Mouse (Mus musculus) lung, postnatal 25 days (tissue): ENCODE results near the gene Gpsm1.

Source experiments
- DNase-seq: peaks from one replicate; pipeline ENCODE4 v3.0.0; 2022; ENCODE audit warnings: low spot score

Gpsm1 gene

GRCm38 (mm10) chr2:26312812-26313211 lies 2.5 kb upstream of the Gpsm1 start:
- DNase-seq, result no peak

DNA sequence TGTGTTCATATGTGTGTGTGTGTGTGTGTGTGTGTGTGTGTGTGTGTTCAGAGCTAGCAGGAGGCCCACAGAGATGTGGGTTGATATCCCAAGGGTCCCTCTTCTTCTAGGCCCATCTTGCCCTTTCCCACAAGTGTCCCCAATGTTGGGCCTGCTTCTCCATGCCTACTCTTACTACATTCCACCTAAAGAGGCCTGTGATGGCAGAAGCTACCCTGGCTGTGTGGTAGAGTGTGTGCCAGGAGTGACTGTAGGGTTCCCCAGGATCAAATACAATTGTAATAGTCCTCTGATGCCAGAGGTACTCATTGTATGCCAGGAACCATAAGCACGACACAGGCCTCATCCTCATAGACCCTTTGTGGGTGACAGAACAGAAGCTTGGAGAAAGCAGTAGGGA lies 1.9 kb upstream of the Gpsm1 start:
- DNase-seq, result no peak

GRCm38 (mm10) chr2:26314281-26315071 lies 839 bp upstream of the Gpsm1 start:
- peak; percentile 76 for DNase-seq

- DNase-seq, result peak; percentile 44
Measured at GRCm38 (mm10) chr2:26315925-26316311, 603 bp downstream of the Gpsm1 start.

GRCm38 (mm10) chr2:26316576-26317246 lies 1.4 kb downstream of the Gpsm1 start:
- DNase-seq, result no peak

DNA sequence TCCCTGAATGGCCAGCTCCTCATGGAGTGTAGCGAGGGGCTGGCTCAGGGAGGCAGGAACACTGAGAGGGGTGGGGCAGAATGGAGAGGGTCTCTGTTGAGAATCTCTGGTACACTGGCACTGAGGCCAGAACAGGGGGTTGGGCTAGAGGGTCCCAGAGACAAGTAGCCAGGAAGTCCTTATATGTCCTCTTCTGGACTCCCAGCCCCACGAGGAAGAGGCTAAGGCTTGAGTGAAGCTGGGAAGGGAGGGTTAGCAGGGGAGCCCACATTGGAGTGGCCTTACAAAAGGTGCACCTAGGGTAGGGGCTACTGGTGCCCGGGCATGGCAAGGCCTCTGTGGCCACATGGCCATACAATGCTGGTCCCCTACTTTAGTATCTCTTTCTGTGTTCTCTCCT lies 2.1 kb downstream of the Gpsm1 start:
- DNase-seq, result no peak

- DNase-seq, result no peak
Measured at GRCm38 (mm10) chr2:26317991-26318672, 2.8 kb downstream of the Gpsm1 start.

- no peak for DNase-seq
Measured at GRCm38 (mm10) chr2:26319109-26319508, 3.8 kb downstream of the Gpsm1 start.

- DNase-seq, result no peak
Measured at GRCm38 (mm10) chr2:26319519-26320244, 4.4 kb downstream of the Gpsm1 start.

GRCm38 (mm10) chr2:26320245-26321185 lies 5.2 kb downstream of the Gpsm1 start:
- no peak for DNase-seq

DNA sequence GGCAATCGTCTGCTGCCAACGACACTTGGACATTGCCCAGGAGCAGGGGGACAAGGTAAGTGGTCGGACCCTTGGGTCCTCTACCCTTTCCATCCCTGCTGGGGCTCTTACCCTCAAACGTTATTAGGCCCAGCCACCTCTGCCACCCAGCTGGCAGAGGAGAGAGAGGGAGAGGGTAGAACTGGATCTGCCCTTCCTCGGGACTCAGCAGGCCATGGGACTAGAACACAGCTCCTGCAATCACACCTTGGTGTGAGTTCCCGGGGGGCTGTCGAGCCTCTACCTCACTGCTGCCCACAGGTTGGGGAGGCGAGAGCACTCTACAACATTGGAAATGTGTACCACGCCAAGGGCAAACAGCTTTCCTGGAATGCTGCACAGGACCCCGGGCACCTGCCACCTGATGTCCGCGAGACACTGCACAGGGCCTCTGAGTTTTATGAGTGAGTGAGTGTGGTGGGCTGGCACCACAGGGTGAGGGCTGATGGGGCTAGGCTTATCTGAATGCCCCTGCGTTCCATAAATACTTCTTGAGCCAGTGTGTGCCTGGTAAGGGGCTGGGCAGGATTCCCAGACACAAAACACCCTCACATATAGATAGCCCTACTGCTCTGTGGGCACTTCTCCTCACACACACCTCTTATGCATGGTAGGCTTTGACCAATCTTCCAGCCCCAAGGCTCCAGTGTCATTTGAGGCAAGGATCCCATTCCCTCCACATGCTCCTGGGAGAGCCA lies 8.4 kb downstream of the Gpsm1 start:
- DNase-seq, result no peak

DNA sequence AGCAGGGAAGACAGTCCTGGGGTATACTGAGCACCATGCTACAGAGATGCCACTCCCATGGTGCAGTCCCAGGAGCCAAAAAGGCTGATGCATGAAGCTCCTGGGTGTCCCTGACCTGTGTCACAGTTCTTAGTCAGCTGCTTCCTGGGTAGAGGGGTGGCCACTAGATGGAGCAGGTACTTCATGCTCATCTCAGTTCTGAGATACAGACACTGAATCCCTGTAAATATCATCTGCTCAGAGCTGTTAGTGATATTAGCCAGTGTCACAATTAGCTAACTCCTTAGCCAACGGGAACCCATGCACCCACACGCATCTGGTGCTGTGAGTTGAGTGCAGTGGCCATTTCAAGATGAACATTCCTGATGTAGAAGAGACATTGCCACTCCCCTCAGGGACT lies 9.6 kb downstream of the Gpsm1 start:
- peak; percentile 29 for DNase-seq

- DNase-seq, result peak; percentile 67
Measured at GRCm38 (mm10) chr2:26325386-26326181, 10.3 kb downstream of the Gpsm1 start.

DNA sequence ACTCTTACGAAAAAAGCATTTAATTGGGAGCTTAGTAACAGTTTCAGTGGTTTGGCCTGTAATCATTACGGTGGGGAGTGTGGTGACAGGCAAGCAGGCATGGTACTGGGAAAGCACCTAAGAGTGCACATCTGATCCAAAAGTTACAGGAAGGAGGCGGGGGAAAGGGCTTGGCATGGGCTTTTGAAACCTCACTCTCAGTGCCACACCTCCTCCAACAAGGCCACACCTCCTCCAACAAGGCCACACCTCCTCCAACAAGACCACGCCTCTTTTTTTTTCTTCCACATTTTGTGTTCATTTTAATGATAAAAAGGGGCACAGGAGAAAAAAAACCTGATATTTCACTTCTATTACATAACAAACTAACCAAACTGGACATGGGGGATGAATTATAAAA lies 12.5 kb downstream of the Gpsm1 start:
- no peak for DNase-seq

DNA sequence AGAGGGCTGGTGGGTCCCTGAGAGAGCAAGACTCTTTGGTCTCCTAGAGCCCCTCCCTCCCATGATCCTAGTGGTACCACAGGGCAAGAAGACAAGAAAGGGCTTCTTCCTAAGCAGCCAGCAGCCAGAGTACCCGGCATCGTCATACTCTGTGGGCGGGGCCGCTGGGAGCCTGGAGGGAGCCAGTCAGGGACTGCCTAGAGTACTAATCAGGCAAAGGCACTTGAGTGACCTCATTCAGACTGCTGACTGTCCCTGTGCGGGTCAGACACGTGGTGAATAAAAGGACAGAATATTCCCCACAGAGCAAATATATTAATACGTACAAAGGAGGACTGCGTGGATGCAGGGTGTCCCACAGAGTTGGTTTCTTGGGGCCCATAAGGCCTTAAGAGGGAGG lies 14.1 kb downstream of the Gpsm1 start:
- DNase-seq, result no peak

DNA sequence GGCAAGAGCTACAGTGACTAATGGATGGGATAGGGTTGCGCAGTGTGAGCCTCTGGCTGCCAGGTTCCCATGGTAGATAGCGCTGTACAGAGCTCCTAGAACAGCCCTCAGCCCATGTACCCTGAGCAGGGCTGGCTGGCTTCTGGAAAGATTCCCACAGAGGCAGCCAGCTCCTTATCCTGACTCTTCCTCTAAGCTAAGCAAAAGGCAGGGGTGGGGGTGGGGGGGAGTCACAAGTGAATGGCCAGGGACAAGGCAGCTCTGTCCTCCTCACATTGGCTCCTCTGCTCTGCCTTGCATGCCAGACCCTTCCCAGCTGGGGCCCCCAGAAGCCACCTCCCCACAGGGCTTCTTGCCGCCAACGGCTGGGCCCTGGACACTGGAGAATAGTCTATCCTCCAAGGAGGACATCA lies 14.7 kb downstream of the Gpsm1 start:
- DNase-seq, result no peak

GRCm38 (mm10) chr2:26330702-26331101 lies 15.4 kb downstream of the Gpsm1 start:
- no peak for DNase-seq

DNA sequence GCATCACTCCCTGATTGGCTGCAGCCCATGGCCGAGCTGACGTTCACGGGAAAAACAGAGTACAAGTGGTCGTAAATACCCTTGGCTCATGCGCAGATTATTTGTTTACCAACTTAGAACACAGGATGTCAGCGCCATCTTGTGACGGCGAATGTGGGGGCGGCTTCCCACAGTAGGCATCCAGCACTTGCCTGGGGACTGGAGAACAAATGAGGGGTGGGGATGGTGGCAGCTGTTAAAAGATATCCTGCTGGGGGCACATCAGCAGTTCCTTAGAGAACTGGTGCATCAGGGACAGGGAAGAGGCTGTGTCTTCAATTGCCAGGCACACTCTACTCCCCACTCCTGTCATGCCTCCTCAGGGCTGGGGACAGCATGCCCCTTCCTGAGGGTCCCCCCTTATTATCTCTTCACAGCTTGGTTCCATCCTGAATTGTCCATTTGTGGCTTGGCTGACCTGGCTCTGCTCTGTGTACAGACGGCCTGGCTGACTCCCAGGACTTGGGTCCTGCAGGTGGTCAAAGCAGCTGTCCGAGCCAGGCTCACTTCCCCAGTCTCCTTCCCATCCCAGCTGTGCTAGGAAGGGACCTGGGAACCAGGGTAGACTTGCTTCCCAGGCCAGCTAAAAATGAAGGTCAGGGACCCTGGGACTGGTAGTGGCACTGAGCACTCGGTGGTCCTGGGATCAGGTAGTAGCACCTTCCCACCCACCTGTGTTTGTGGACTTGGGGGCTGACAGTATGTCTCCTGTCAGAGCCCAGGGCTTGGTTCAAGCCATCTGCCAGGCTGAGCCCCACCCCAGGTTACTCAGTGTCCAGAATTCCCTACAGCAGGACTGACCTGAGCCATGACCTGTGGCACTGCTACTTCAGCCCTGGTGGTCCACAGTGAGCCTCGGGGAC lies 23.2 kb downstream of the Gpsm1 start:
- DNase-seq, result no peak

DNA sequence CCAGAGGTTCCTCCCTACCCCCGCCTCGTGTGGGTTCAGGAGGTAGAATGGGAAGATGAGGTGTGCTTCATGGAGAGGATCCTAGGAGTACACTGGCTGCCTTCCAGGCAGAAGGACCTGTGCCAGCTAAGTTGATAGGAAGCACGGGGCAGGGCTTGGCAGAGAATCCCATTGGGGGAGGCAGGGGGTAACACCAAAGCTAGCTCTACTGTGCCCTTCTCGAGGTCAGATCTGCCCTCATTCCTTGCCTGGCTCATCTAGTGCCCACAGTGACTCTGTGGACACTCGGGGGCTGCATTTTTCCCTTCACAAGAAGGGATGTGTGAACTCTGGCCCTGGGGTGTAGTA lies 23.9 kb downstream of the Gpsm1 start:
- no peak for DNase-seq
